Mouse (Mus musculus) cortical plate, adult 2 months (tissue): ENCODE results near the gene Slc7a4.

Experiments used
- CTCF ChIP-seq: fragments of 200-500 bp; IDR thresholded peaks from 2 replicates; pipeline ENCODE4 v1.5.1; 2011; ENCODE audit warnings: mild to moderate bottlenecking, control low read depth, low read length; ENCODE audit not compliant: insufficient read depth; ENCODE audit errors: extremely low read depth
- POLR2A ChIP-seq: fragments of 200-500 bp; IDR thresholded peaks from 2 replicates; pipeline ENCODE4 v1.6.1; 2011; ENCODE audit warnings: mild to moderate bottlenecking, low read length, control low read depth; ENCODE audit not compliant: insufficient read depth; ENCODE audit errors: extremely low read depth

DNA sequence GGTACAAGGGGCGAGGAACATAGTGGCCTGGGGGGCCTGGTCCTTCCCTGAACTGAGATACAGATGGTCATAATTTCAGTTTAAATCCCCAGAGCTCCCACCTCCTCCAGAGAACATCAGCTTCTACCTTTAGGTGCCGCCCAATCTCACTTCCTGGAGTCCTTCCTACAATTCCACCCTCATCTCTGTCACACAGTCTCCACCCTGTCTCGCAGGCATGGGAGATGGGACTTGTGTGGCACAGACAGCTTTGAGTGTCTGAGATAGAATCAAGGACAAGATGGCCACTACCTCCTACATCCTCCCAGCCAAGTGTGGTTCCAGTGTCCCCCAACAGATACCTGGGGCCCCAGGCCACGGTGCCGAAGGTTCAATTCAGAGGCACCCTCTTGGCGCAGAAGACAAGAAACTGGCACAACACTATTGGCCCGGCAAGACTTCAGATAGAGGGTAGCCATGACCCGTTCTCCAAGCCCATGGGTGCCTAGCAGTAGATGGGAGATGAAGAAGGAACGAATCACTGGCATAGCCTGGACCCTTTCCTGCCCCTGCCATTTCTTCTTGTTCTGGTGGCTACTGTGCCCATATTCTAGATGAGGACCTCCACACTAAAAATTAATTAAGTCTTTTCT lies 23.5 kb downstream of the Slc7a4 start:
- no peak for TF ChIP-seq CTCF
- TF ChIP-seq POLR2A, result no peak
